Mouse (Mus musculus): Measurements from ENCODE around the gene Arhgap20. TPM values are rescaled to one million over a fixed set of nuclear protein-coding genes. Genes with fewer than 3 reads are reported as not detected.

Arhgap20 gene
- 10 to 100 TPM; 17.5 to 20.7 TPM for total RNA-seq (2021)
- long read RNA-seq, experiment 1, full-length matches to known transcripts: 1 of 4 reads
- long read RNA-seq, experiment 1, partial matches to known transcripts: 0 of 4 reads
- long read RNA-seq, experiment 1, other reads (novel, unspliced or antisense): 3 of 4 reads
- long read RNA-seq, experiment 2, partial matches to known transcripts: 0 of 3 reads
- long read RNA-seq, experiment 2, other reads (novel, unspliced or antisense): 3 of 3 reads

GRCm38 (mm10) chr9:51764921-51765416 lies at the start of gene Arhgap20:
Arhgap20 (plus strand) TSS chr9:51765337.
- DNase-seq: peak; percentile 76 to 80

GRCm38 (mm10) chr9:51718793-51719192 lies 46.3 kb upstream of the Arhgap20 start:
- no peak for DNase-seq

DNA sequence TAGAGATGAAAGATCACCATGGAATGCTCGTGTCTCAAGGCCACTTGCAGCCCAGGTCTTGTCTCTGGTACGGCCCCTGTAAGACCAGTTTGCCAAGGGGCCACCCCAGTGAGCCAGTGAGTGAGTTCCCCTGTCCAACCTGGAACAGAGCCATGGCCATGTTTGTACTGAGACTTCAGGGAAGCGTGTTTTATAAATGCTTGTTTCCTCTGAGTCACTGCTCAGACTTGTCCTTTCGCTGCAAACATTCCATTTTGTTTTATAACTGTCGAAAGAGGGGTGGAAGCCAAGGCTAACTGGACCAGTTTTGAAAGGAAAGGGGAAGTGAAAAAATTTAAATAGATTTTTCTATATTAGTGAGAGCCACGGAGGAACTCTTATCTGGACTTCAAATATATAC lies 37.2 kb upstream of the Arhgap20 start:
- peak; percentile 18 to 22 for DNase-seq

DNA sequence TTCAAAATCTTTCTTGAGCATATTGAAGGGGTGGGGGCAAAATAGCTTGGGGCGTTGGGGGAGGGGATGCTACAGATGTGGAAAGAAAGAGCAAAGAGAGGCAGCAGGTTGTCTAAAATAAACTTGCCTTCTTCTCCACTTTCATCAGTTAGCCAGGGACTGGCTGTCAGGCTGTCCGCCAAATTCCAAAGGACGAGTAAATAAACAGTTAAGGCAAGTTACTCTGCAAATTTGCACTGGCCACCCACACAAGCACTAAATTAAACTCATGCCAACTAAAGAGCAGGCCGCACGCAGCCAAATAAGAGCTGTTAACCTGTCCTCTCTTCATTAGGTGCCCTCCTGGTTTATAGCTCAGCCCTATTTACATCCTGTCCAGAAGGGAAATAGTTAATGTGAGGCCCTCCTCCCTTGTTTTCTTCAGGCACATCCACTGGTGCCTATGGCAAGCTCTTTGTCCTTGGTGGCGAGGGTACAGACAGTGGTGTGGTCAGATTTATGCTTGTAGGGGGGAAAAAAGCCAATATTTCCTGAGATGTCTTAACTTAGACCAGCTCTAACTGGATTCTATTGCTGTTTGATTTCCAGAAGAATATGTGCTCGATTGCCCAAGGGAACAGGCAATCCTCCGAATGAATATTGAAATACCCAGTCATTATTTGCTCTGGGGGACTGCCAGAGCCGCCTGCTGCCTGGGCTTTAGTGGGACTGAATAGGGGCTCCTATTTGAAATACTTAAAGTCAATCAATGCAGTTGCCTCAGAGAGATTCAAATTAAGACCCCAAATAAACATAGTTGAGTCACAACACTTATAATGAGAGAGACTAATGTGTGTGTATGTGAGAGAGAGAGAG lies 29.7 kb upstream of the Arhgap20 start:
- DNase-seq: no peak

GRCm38 (mm10) chr9:51736750-51737368 lies 28.3 kb upstream of the Arhgap20 start:
- DNase-seq: no peak

GRCm38 (mm10) chr9:51738349-51738748 lies 26.8 kb upstream of the Arhgap20 start:
- peak in 1 of 2 experiments; percentile 6 for DNase-seq

DNA sequence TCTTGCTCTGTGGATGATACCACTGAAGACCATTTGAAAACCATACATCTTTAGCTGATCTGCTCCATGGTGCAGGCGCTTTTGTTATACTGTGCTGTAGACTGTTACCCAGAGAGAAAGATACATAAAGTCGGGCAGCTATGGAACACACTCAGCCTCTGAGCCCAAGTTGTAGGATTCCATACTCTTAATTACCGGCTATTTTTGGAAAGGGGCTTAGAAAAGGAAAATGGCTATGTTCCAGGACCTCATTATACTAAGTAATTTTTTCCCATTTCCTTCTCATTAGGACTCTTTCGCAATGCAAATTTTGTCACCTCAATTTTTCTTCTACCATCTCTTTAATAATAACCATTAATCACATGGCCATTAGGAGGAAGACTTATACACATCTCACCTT lies 25.3 kb upstream of the Arhgap20 start:
- no peak for DNase-seq

- no peak for DNase-seq
These were observed 15.0 kb upstream of the Arhgap20 start for GRCm38 (mm10) chr9:51750144-51750543.

DNA sequence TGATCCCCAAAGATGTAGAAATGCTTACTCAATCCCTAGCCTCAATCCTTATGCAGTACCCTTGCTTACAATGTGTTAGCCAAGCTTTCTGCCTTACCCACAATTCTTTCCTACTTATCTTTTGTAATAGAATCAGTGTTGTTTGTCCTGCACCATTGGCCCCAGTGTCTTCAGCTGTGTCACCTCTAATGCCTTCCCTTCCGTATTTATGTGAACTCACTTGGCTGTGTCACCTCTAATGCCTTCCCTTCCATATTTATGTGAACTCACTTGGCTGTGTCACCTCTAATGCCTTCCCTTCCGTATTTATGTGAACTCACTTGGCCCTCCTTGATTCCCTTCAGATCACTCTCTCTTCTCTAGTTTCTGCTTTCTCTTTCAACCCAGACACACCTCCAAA lies 4.1 kb upstream of the Arhgap20 start:
- DNase-seq: no peak

- DNase-seq: peak; percentile 31 to 61
These were observed 879 bp upstream of the Arhgap20 start for GRCm38 (mm10) chr9:51764041-51764875.

DNA sequence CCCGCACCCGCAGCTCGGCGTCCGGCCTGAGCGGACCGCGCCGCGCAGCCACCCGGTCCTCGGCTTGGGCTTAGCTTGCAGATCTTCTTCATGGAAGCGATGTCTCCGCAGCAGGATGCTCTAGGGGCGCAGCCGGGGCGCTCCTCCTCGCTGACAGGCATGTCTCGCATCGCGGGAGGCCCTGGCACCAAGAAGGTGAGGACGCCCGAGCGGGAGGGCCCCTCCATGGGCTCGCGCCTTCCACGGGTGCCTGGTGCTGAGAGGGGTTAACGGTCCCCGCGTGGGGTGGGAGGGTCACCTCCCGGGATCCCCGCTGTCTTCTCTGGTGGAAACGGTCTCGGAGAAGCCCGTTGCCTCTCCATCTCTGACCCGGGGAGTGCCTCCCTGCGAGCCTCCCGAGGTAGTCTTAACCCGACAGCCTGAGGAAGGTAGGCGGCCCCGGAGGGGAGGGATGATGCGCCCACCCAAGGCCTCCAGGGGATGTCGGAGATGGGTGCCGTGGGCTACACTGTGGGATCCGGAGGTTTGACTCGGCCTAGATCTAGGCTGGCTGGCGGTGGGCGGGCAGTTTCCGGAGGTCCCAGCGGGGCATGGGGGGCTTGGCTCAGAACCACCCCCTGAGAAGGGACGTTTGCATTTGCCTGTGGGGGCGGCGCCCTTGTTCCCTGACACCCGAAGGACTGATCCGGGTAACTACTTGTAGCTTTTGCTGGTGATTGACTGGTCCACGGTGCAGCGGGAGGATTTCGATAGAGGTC lies 459 bp downstream of the Arhgap20 start:
- DNase-seq: peak; percentile 45 to 67

DNA sequence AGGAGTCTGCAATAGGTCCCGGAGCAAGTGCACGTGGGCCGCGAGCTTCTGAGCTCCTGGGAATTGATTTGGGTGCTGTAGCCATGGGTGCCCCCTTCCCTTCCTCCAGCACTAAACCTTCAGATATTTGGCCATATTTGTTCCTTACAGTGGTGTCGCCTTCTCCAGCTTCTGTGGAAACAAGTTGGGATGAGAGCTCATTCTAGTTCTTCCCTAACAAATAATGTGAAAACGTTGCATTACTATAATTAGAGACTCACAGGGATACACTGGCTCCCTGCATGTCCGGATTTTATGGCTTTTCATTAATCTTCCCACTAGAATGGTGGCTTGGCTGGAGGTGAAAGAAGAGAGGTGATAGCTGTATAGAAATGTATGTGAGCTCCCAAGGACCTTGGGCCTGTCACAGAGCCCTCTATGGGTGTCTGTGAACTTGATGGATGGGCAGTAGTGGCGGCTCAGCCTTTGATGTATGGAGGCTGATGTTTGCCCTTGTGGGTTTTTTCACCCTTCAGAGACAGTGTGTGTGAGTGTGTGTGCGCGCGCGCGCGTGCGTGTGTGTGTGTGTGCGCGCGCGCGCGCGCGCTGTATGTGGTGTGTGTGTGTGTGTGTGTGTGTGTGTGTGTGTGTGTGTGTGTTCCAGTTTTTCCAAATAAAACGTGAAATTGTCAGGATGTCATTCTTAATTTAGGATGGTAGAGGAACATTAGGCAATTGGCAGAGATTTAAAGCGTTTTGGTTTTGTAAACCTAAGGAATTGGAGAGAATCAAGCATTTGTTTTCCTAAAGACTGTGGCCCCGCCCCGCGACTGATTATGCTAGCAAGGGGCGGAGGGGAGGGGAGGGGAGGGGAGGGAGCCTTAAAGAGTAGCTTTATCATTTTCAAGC lies 1.3 kb downstream of the Arhgap20 start:
- no peak for DNase-seq

DNA sequence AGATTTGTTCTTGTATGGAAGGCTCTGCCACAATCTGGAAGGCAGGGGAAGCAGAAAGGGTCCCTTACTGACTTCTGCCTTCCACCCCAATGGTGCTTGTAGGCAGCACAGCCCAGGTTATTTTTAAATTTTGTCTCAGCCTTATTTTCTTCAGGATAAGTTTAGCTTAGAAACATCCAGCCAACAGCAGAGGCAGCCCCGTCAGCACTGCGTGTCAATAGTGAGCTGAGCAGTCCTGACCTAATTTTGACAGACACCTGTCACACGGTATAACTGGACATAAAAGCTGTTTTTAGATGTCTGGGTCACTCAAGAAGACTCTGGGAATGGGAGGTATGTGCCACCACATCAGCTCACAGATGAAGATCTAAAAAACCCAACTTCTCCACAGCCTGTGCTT lies 9.1 kb downstream of the Arhgap20 start:
- DNase-seq: peak; percentile 51

- DNase-seq: peak in 1 of 2 experiments; percentile 40
These were observed 11.3 kb downstream of the Arhgap20 start for GRCm38 (mm10) chr9:51776459-51776858.

GRCm38 (mm10) chr9:51777180-51777579 lies 12.0 kb downstream of the Arhgap20 start:
- DNase-seq: no peak

DNA sequence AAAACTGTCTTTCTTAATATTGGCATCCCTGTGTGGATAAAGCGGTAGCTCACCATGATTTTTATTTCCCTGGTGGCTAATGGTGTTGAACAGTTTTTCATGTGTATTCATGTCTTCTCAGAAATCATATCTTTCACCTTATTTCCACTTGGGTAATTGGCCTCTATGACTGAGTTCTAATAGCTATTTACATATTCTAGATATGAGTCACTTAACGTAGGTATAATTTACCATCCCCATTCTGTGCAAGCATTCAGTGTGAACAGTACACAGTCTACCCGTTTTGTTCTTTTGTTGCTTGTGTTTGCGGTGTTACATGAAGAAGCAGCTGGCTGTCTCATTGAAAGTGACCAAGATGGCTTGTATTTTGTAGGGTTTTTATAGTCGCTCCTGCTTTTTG lies 14.1 kb downstream of the Arhgap20 start:
- DNase-seq: no peak

DNA sequence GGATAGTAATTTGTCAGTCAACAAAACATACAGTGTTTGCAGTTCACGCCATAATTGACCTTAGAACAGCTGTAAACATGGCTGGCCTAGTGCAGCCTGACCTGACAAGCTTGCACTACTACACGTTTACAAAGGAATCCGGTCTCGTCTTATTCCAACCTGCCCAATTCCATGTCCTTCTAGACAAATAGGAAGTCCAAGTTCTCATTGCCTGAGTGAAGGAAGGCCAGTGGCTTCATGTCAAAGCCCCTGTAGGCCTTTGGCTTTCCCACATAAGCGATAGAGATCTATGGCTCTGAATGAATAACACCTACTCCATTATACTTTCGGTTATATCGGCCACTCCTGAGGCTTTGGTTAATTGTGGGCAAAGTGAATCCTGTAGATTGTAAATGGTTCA lies 16.0 kb downstream of the Arhgap20 start:
- DNase-seq: no peak

- no peak for DNase-seq
These were observed 22.2 kb downstream of the Arhgap20 start for GRCm38 (mm10) chr9:51787380-51787779.

- no peak for DNase-seq
These were observed 23.3 kb downstream of the Arhgap20 start for GRCm38 (mm10) chr9:51788466-51788865.

GRCm38 (mm10) chr9:51795206-51795605 lies 30.1 kb downstream of the Arhgap20 start:
- peak; percentile 58 to 71 for DNase-seq

All from heart, adult 18-20 months (tissue).